Mouse (Mus musculus): Measurements from ENCODE around the gene Rbms3.

GRCm38 (mm10) chr9:117161150-117161549 is 468.6 kb downstream of the Rbms3 start:
- no peak for TF ChIP-seq CTCF (IDR thresholded peaks at IDR 0.05)
- TF ChIP-seq EP300 (IDR thresholded peaks at IDR 0.05): no peak
